Mouse (Mus musculus): ENCODE data around the gene Scgb2b18.
"Not testable (repeated sequence)": the region's sequence is repeated elsewhere in the genome, so short reads cannot be mapped to it uniquely, and the experiment has no call there.

Scgb2b18 gene

DNA sequence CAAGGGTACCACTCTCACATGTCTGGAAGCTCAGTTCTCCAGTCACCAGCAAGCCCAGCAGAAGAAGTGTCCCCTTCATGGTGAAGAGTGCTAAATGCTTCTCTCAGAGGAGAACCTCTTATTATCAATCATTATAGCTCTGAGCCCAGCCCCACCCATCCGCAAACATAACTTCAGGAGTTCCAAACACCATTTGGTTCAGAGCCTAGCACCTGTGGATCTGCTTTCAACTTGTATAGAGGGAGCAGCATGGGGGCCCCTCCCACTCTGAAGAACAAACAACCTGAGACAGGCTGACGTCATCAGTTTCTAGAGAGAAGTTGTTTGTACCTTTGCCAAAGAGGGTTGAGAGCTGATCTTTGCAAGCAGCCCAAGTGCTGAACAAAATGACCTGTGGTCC lies at the start of gene Scgb2b18:
TSS of gene Scgb2b18 (minus strand) at position 101 of the 400 bp plus-strand sequence.
- ATAC-seq (ENCODE audit: insufficient number of reproducible peaks, low FRiP score, low TSS enrichment), result not testable (repeated sequence)

DNA sequence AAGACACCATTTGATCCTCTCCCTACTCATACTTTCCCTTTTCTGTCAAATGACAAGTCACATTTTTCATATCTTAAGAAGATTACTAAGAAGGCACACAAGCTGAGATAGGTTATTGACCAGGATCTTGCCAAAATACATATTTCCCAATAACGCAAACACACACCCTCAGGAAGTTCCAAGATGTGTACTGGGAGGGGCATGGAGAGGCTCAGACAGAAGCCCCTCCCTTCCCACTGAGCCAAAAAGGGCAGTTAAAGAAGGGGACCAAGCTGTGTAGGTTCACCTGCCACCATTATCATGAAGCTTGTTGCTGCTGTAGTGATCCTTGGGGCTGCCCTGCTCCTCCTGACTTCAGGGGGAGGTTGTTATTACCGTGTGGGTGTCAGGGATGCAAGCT lies 11.6 kb upstream of the Scgb2b18 start, which contains the start of gene Scgb1b18:
TSS of gene Scgb1b18 (plus strand) at position 301 of the 400 bp plus-strand sequence.
- ATAC-seq (ENCODE audit: insufficient number of reproducible peaks, low FRiP score, low TSS enrichment), result not testable (repeated sequence)
